Mouse (Mus musculus): ENCODE results near the gene Slc16a3. TPM values are rescaled to one million over a fixed set of nuclear protein-coding genes. Genes with fewer than 3 reads are reported as not detected.
A peak's percentile ranks its signal among the peaks of the same experiment; 100 is the strongest.

Gene Slc16a3
- polyA plus RNA-seq, 2 experiments from 2014 or later: 3.8 to 4.0 TPM

- peak; percentile 22 for ATAC-seq
Observed at GRCm38 (mm10) chr11:120948861-120949851, 876 bp downstream of the Slc16a3 start.

- no peak for ATAC-seq
Observed at GRCm38 (mm10) chr11:120949863-120950262, 1.6 kb downstream of the Slc16a3 start.

GRCm38 (mm10) chr11:120950281-120951202, 2.3 kb downstream of the Slc16a3 start:
- peak; percentile 76 for ATAC-seq

GRCm38 (mm10) chr11:120951237-120951636, 3.0 kb downstream of the Slc16a3 start:
- no peak for ATAC-seq

- no peak for ATAC-seq
Observed at GRCm38 (mm10) chr11:120951731-120952730, 3.8 kb downstream of the Slc16a3 start.

- ATAC-seq: no peak
Observed at GRCm38 (mm10) chr11:120954936-120955335, 6.7 kb downstream of the Slc16a3 start.

DNA sequence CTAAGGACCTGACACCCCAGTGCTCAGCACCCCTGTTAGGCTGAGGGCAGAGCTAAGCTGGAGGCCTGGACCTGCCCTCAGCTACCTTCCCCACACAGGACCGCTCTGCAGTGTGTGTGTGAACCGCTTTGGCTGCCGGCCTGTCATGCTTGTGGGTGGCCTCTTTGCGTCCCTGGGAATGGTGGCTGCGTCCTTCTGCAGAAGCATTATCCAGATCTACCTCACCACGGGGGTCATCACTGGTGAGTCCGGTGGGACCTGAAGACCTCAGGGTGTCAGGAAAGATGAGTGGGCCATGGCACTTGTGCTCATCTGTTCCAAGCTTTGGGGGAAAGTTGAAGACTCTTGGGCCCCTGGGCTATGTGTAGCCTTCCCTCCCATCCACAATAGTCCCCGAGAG, 7.4 kb downstream of the Slc16a3 start:
- no peak for ATAC-seq

GRCm38 (mm10) chr11:120957052-120957451, 8.8 kb downstream of the Slc16a3 start:
- no peak for ATAC-seq

GRCm38 (mm10) chr11:120957731-120958257, 9.5 kb downstream of the Slc16a3 start:
- ATAC-seq: no peak

GRCm38 (mm10) chr11:120959066-120959465, 10.8 kb downstream of the Slc16a3 start:
- ATAC-seq: no peak

- no peak for ATAC-seq
Observed at GRCm38 (mm10) chr11:120959564-120959963, 11.3 kb downstream of the Slc16a3 start.

- ATAC-seq: no peak
Observed at GRCm38 (mm10) chr11:120960248-120960647, 12.0 kb downstream of the Slc16a3 start.

GRCm38 (mm10) chr11:120961594-120961993, 13.3 kb downstream of the Slc16a3 start:
- no peak for ATAC-seq

- no peak for ATAC-seq
Observed at GRCm38 (mm10) chr11:120962050-120962771, 13.9 kb downstream of the Slc16a3 start.

- ATAC-seq: no peak
Observed at GRCm38 (mm10) chr11:120962909-120963308, 14.6 kb downstream of the Slc16a3 start.

DNA sequence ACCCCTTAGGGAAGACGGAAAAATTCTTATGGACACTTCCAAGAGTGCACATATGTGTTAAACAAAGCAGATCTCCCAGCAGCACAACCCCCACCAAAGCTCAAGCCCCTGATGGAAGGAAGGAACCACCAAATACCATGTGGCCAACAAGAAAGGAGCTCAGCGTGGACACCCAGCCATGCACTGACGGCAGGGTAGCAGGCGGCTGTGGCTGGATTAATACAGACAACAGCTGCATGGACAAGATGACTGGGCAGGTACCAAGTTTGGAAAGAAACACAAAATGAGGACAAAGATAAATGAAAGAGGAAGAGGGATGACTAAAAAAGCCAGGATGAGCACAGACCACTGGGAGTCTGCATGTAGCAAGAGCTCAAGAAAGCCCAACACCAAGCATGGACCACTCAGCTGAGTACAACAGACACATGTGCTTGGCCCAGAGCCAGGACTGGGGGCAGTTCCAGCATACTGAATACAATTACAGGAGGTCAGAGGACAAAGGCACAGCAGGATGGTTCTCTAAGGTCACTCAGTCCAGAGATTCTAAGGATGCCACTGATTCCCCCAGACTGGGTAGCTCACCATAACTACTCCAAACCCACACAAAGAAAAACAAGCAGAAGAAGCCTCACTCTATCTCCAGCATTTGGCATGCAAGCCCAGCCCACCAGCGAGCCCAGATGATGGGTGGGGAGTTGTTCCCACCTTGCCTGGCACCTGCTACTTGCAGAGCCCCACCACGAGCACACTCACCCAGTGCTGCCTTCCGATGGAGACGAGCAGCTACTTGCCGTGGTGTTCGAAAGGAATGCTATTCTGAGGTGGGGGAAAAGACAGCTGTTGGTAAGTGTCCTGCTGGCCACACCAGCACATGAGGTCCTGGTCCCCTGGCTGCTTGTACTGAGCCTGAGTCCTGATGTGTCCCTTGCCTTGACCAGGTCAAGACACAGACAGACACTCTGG, 16.2 kb downstream of the Slc16a3 start:
- ATAC-seq: no peak

- no peak for ATAC-seq
Observed at GRCm38 (mm10) chr11:120965587-120965986, 17.3 kb downstream of the Slc16a3 start.

DNA sequence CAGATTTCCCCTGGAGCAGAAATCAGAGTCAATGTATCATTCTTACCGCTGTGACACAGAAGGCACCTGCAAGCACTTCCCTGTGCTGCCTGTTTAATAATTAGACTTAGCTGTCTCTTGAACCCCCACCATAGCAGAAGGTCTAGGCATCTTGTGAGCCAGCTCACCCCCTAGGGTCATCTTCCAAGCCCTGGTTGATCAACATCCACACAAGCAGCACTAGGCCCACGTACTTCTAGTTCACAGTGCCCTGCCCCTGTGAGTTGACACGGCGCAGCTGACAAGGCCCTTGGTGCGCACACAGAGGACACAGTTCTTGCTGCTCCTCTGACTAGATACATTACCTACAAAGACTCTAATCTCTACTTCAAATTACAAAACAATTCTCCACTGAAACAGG, 21.5 kb downstream of the Slc16a3 start:
- ATAC-seq: no peak

DNA sequence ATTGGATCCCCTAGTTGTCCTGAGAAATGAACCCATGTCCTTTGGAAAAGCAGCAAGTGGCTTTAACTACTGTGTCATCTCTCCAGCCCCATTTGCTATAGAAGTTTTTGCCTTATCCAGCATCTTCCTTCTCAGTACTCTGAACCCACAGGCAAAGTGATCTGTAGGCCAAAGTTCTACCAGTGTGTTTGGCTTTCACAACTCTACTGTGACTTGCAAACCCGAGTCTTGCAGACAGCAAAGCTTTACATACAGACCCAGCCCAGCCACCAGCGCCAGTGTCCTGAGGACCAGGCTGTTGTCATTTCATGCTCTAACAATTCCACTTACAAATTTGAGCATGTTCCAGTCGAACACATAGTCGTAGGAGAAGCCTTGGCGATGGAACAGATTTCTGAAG, 23.0 kb downstream of the Slc16a3 start:
- no peak for ATAC-seq

- ATAC-seq: no peak
Observed at GRCm38 (mm10) chr11:120973318-120973717, 25.0 kb downstream of the Slc16a3 start.
